Mouse (Mus musculus) kidney, embryonic 14.5 days (tissue): ENCODE measurements around the gene Smyd2. TPM values are rescaled to one million over a fixed set of nuclear protein-coding genes. Genes with fewer than 3 reads are reported as not detected.

ENCODE experiments used
- ATAC-seq: fragments of 200-750 bp; cut with Nextera tagmentation; 2 replicates; pipeline ENCODE4 v1.8.0; 2017; ENCODE audit warnings: moderate number of reproducible peaks, mild to moderate bottlenecking, moderate TSS enrichment, moderate library complexity; ENCODE audit not compliant: low FRiP score, low TSS enrichment
- H3K27ac ChIP-seq: fragments of 300-500 bp; sonication (generic); 2 replicates; pipeline ENCODE4 v1.5.1; 2014; ENCODE audit warnings: low read depth, mild to moderate bottlenecking, low read length, moderate library complexity, mixed read lengths
- H3K27me3 ChIP-seq: fragments of 300-500 bp; sonication (generic); 2 replicates; pipeline ENCODE4 v1.6.1; 2014; ENCODE audit warnings: mild to moderate bottlenecking, low read length; ENCODE audit not compliant: control insufficient read depth, insufficient read depth
- H3K36me3 ChIP-seq: fragments of 300-500 bp; sonication (generic); 2 replicates; pipeline ENCODE4 v1.6.1; 2014; ENCODE audit warnings: low read length, mixed read lengths; ENCODE audit not compliant: control insufficient read depth, insufficient read depth
- H3K4me1 ChIP-seq: fragments of 300-500 bp; sonication (generic); 2 replicates; pipeline ENCODE4 v1.6.1; 2014; ENCODE audit warnings: low read length, mixed read lengths; ENCODE audit not compliant: control insufficient read depth, insufficient read depth
- H3K4me2 ChIP-seq: fragments of 300-500 bp; sonication (generic); replicated peaks from 2 replicates; pipeline ENCODE4 v1.6.1; 2014; ENCODE audit warnings: low read depth, mild to moderate bottlenecking, low read length
- H3K4me3 ChIP-seq: fragments of 300-500 bp; sonication (generic); 2 replicates; pipeline ENCODE4 v1.5.1; 2014; ENCODE audit warnings: mild to moderate bottlenecking, low read length
- H3K9ac ChIP-seq: fragments of 300-500 bp; sonication (generic); 2 replicates; pipeline ENCODE4 v1.6.1; 2014; ENCODE audit warnings: low read depth, mild to moderate bottlenecking, low read length, moderate library complexity
- H3K9me3 ChIP-seq: fragments of 300-500 bp; sonication (generic); 2 replicates; pipeline ENCODE4 v1.6.1; 2016; ENCODE audit warnings: low read length; ENCODE audit not compliant: control insufficient read depth
- WGBS: fragments of 180-500 bp; shearing (Covaris S2); extraction: QIAGEN DNeasy Blood & Tissue Kit; methylation state at CpG from one replicate; pipeline ENCODE4 v1.1.7; 2014; 5-methylcytosine and 5-hydroxymethylcytosine counted together
- polyA plus RNA-seq: library from polyadenylated mRNA; unstranded; fragments of >200 nt; fragmentation: Nextera tagmentation; extraction: Ambion mirVana; gene quantifications from 2 replicates; pipeline ENCODE4 v1.2.1, GENCODE M21; 2014

Smyd2 gene
- polyA plus RNA-seq, 1 experiment from 2014 or later = 93.3 TPM

GRCm38 (mm10) chr1:189936436-189937105, 14.4 kb upstream of the Smyd2 start:
- 77% methylated on average over 10 of the region's 10 CpGs for WGBS
- Histone ChIP-seq H3K9ac (no peak overlapping the region), H3K27ac (no peak overlapping the region), H3K36me3 (no peaks in the 10 kb centered on the region), H3K4me1 (no peaks in the 10 kb centered on the region), H3K9me3 (no peaks in the 10 kb centered on the region), H3K4me2 (no peak overlapping the region), H3K4me3 (no peak overlapping the region), H3K27me3 (no peaks in the 10 kb centered on the region)
- ATAC-seq = no peak

- no peak for ATAC-seq
- WGBS = 80% methylated on average over 9 of the region's 9 CpGs
These were observed 11.5 kb upstream of the Smyd2 start for GRCm38 (mm10) chr1:189933480-189934202.

GRCm38 (mm10) chr1:189932976-189933375, 10.8 kb upstream of the Smyd2 start:
- no peak overlapping the region for H3K4me3 ChIP-seq
- no peak overlapping the region for H3K9ac ChIP-seq
- 74% methylated on average over 7 of the region's 7 CpGs for WGBS
- no peak overlapping the region for H3K27ac ChIP-seq
- H3K4me1 ChIP-seq = no peaks in the 10 kb centered on the region
- no peaks in the 10 kb centered on the region for H3K36me3 ChIP-seq
- no peaks in the 10 kb centered on the region for H3K27me3 ChIP-seq
- ATAC-seq = no peak
- no peaks in the 10 kb centered on the region for H3K9me3 ChIP-seq
- H3K4me2 ChIP-seq = no peak overlapping the region

More at GRCm38 (mm10) chr1:189933480-189934202, 11.5 kb upstream of the Smyd2 start:
- no peak overlapping the region for H3K9ac ChIP-seq
- no peaks in the 10 kb centered on the region for H3K27me3 ChIP-seq
- no peaks in the 10 kb centered on the region for H3K4me1 ChIP-seq
- H3K9me3 ChIP-seq = no peaks in the 10 kb centered on the region
- H3K4me2 ChIP-seq = no peak overlapping the region
- H3K27ac ChIP-seq = no peak overlapping the region
- no peak overlapping the region for H3K4me3 ChIP-seq
- H3K36me3 ChIP-seq = no peaks in the 10 kb centered on the region

- Histone ChIP-seq H3K9me3 (no peaks in the 10 kb centered on the region), H3K4me3 (no peak overlapping the region), H3K27me3 (no peaks in the 10 kb centered on the region), H3K36me3 (no peaks in the 10 kb centered on the region), H3K9ac (no peak overlapping the region), H3K27ac (no peak overlapping the region), H3K4me1 (no peaks in the 10 kb centered on the region), H3K4me2 (no peak overlapping the region)
- ATAC-seq = no peak
- 61% methylated on average over 12 of the region's 12 CpGs for WGBS
These were observed 10.0 kb upstream of the Smyd2 start for GRCm38 (mm10) chr1:189932190-189932589.

GRCm38 (mm10) chr1:189929896-189930295, 7.7 kb upstream of the Smyd2 start:
- H3K27me3 ChIP-seq = no peaks in the 10 kb centered on the region
- no peak for ATAC-seq
- H3K9me3 ChIP-seq = no peaks in the 10 kb centered on the region
- no peak overlapping the region for H3K4me2 ChIP-seq
- WGBS = 62% methylated on average over 4 of the region's 4 CpGs
- no peak overlapping the region for H3K27ac ChIP-seq
- H3K36me3 ChIP-seq = no peaks in the 10 kb centered on the region
- H3K4me1 ChIP-seq = no peaks in the 10 kb centered on the region
- no peak overlapping the region for H3K9ac ChIP-seq
- no peak overlapping the region for H3K4me3 ChIP-seq

- H3K9me3 ChIP-seq = no peaks in the 10 kb centered on the region
- H3K27me3 ChIP-seq = no peaks in the 10 kb centered on the region
- no peaks in the 10 kb centered on the region for H3K36me3 ChIP-seq
- H3K4me3 ChIP-seq = no peak overlapping the region
- 5% methylated on average over 6 of the region's 6 CpGs for WGBS
- no peak overlapping the region; the same call in 1 of the 2 replicates for H3K4me2 ChIP-seq
- H3K27ac ChIP-seq = no peak overlapping the region
- H3K9ac ChIP-seq = no peak overlapping the region
- peak; percentile 61; the same call in 1 of the 2 replicates for ATAC-seq
- peaks cover 3% of the 10 kb centered on the region; the same call in 1 of the 2 replicates for H3K4me1 ChIP-seq
These were observed 5.5 kb upstream of the Smyd2 start for GRCm38 (mm10) chr1:189927644-189928043.

GRCm38 (mm10) chr1:189926279-189926678, 4.1 kb upstream of the Smyd2 start:
- no peak overlapping the region for H3K9ac ChIP-seq
- ATAC-seq = no peak
- no peak overlapping the region for H3K27ac ChIP-seq
- H3K4me3 ChIP-seq = no peak overlapping the region
- H3K4me1 ChIP-seq = peaks cover 6% of the 10 kb centered on the region; the same call in 1 of the 2 replicates
- 59% methylated on average over 8 of the region's 8 CpGs for WGBS
- no peaks in the 10 kb centered on the region for H3K36me3 ChIP-seq
- H3K9me3 ChIP-seq = no peaks in the 10 kb centered on the region
- H3K4me2 ChIP-seq = no peak overlapping the region
- no peaks in the 10 kb centered on the region for H3K27me3 ChIP-seq

GRCm38 (mm10) chr1:189923871-189924568, 1.9 kb upstream of the Smyd2 start:
- Histone ChIP-seq H3K27ac (no peak overlapping the region), H3K4me1 (peaks cover 10% of the 10 kb centered on the region; the same call in 1 of the 2 replicates), H3K36me3 (no peaks in the 10 kb centered on the region), H3K27me3 (no peaks in the 10 kb centered on the region), H3K9ac (no peak overlapping the region), H3K9me3 (no peaks in the 10 kb centered on the region), H3K4me2 (no peak overlapping the region), H3K4me3 (no peak overlapping the region)
- WGBS = 75% methylated on average over 22 of the region's 22 CpGs
- no peak for ATAC-seq

GRCm38 (mm10) chr1:189923157-189923556, 994 bp upstream of the Smyd2 start:
- Histone ChIP-seq H3K4me3 (no peak overlapping the region), H3K4me1 (peaks cover 10% of the 10 kb centered on the region; the same call in 1 of the 2 replicates), H3K4me2 (no peak overlapping the region), H3K9ac (no peak overlapping the region), H3K9me3 (no peaks in the 10 kb centered on the region), H3K36me3 (no peaks in the 10 kb centered on the region), H3K27me3 (no peaks in the 10 kb centered on the region), H3K27ac (no peak overlapping the region)
- no peak for ATAC-seq
- 78% methylated on average over 4 of the region's 4 CpGs for WGBS
